Mouse (Mus musculus): ENCODE results near the gene Dtd1. TPM values are rescaled to one million over a fixed set of nuclear protein-coding genes. Genes with fewer than 3 reads are reported as not detected.
"Not testable (repeated sequence)": the region's sequence is repeated elsewhere in the genome, so short reads cannot be mapped to it uniquely, and the experiment has no call there.

The Dtd1 gene
- total RNA-seq (2021): 10 to 100 TPM; 12.1 to 12.5 TPM
- long read RNA-seq, experiment 1, transcript Dtd1-201 (6 exons, 1,350 nt): major isoform, 8 of 9 reads
- long read RNA-seq, experiment 1, partial matches to known transcripts: 0 of 9 reads
- long read RNA-seq, experiment 1, other reads (novel, unspliced or antisense): 1 of 9 reads
- long read RNA-seq, experiment 2, transcript Dtd1-201 (6 exons, 1,350 nt): major isoform, 12 of 14 reads
- long read RNA-seq, experiment 2, partial matches to known transcripts: 0 of 14 reads
- long read RNA-seq, experiment 2, other reads (novel, unspliced or antisense): 2 of 14 reads

GRCm38 (mm10) chr2:144599831-144600687, at the start of gene Dtd1:
TSS of gene Dtd1 (plus strand) at chr2:144599897.
- intact Hi-C loops (cut with DNase I; ENCODE audit: low total_unique reads): no loop called here
- DNase-seq: peak; percentile 86

- intact Hi-C loops (cut with DNase I; ENCODE audit: low total_unique reads): no loop called here
- peak; percentile 27 for DNase-seq
Observed at GRCm38 (mm10) chr2:144550529-144550928, 49.2 kb upstream of the Dtd1 start, which contains the start of gene Rbbp9. TSS of gene Rbbp9 (minus strand) at chr2:144550869.

- no peak for DNase-seq
- intact Hi-C loops (cut with DNase I; ENCODE audit: low total_unique reads): no loop called here
Observed at GRCm38 (mm10) chr2:144553905-144554304, 45.8 kb upstream of the Dtd1 start.

- intact Hi-C loops (cut with DNase I; ENCODE audit: low total_unique reads): no loop called here
- DNase-seq: no peak
Observed at GRCm38 (mm10) chr2:144555286-144555819, 44.3 kb upstream of the Dtd1 start.

- intact Hi-C loops (cut with DNase I; ENCODE audit: low total_unique reads): no loop called here
- peak; percentile 95 for DNase-seq
Observed at GRCm38 (mm10) chr2:144555820-144556552, 43.7 kb upstream of the Dtd1 start, which contains the start of gene Sec23b. TSS of gene Sec23b (plus strand) at chr2:144556229.

- intact Hi-C loops (cut with DNase I; ENCODE audit: low total_unique reads): no loop called here
- DNase-seq: no peak
Observed at GRCm38 (mm10) chr2:144588723-144589122, 11.0 kb upstream of the Dtd1 start.

GRCm38 (mm10) chr2:144593036-144593435, 6.7 kb upstream of the Dtd1 start:
- intact Hi-C loops (cut with DNase I; ENCODE audit: low total_unique reads); DNase-seq: not testable (repeated sequence)

DNA sequence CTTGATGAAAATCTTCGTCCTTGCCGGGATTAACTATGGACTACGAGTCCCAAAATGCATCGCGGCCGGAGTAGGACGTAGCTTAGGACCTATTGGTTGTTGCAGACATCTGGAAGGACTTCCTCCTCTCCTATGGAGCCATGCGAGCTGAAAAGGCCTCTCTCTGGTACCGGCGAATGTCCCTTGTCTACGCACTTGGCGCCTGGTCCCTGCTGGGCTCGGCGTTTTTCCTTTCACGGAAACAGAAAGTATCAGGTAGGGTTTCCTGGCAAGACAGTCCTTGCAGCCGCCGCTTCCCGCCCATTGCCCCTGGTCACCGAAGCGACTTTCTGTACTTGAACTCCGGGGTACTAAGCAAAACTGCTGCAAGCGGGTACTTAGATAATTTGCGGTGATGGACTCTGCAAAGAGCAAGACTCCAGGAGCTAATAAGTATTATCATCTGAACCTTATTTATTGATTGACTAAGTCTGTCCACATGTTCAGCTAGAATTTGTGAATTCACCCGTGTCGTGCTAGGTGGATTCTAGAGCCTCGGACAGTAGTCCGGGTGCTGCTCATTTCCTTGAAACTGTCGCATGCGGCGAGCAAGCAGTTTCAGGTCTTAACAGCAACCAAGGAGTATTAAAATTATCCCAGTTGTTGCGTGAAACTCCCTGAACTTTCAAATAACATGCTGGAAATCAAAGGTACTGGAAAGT, 5.6 kb upstream of the Dtd1 start, which contains the start of gene Smim26:
Gene Smim26, plus strand, starts transcription at position 104 of the 701 bp plus-strand sequence.
- DNase-seq: peak; percentile 75
- intact Hi-C loops (cut with DNase I; ENCODE audit: low total_unique reads): no loop called here

DNA sequence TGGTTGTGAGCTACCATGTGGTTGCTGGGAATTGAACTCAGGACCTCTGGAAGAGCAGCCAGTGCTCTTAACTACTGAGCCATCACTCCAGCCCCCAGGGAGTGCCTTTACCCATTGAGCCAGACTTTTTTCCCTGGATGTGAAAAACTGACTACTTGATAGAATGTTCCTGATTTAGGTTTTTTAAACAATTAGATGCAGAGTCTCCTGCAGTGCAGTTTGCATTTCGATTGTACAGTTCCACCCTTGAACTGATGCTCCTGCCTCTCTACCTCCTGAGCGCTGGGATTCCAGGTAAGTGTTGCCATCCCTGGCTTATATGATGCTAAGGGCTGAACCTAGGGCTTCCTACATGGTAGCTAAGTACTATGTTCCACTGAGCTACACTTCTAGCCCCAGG, 1.7 kb upstream of the Dtd1 start:
- no peak for DNase-seq
- intact Hi-C loops (cut with DNase I; ENCODE audit: low total_unique reads): no loop called here

DNA sequence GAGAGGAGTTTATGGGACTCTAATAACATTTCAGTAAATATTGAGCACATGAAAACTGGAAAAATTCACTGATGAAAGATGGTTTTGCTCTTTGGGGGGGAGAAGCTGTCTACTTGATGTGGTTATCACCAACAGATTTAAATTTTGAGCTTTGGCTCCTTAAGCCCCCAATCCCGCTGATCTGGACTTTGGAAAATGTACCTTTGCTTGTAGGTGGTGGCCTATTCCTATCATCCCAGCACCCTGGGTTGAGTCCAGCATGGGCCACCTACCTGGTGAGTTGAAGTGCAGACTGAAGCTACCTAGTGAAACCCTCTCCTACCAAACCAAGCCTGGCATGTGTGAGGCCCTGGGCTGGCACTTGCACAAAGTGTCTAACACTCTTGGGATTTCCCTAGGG, 1.9 kb downstream of the Dtd1 start:
- no peak for DNase-seq
- intact Hi-C loops (cut with DNase I; ENCODE audit: low total_unique reads): no loop called here

- no peak for DNase-seq
- intact Hi-C loops (cut with DNase I; ENCODE audit: low total_unique reads): no loop called here
Observed at GRCm38 (mm10) chr2:144613956-144614355, 14.3 kb downstream of the Dtd1 start.

- no peak for DNase-seq
Observed at GRCm38 (mm10) chr2:144617074-144617874, 17.6 kb downstream of the Dtd1 start.

DNA sequence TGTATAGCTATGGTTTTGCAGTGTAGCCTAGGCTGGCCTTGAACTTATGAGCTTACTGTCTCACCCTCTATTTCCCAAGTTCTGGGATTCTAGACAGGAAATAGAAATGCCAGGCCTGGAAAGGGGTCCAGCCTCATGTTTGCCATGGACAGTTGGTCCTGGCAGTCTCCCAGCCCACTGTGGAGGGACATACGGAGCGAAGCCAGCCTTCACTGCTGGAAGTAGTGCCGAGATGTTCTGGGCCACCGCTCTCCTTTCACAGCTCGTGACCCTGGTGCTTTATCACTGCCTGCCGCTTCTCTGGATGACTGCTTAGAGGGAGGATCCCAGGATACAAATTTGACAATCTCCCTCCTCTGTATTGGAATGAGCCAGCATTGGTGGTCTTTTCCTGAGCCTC, 21.8 kb downstream of the Dtd1 start:
- intact Hi-C loops (cut with DNase I; ENCODE audit: low total_unique reads): no loop called here

More at GRCm38 (mm10) chr2:144617074-144617874, 17.6 kb downstream of the Dtd1 start:
- intact Hi-C loops (cut with DNase I; ENCODE audit: low total_unique reads): no loop called here

GRCm38 (mm10) chr2:144633551-144633950, 33.9 kb downstream of the Dtd1 start:
- intact Hi-C loops (cut with DNase I; ENCODE audit: low total_unique reads): no loop called here
- no peak for DNase-seq

More for the DNA sequence above, 21.8 kb downstream of the Dtd1 start:
- DNase-seq: no peak

DNA sequence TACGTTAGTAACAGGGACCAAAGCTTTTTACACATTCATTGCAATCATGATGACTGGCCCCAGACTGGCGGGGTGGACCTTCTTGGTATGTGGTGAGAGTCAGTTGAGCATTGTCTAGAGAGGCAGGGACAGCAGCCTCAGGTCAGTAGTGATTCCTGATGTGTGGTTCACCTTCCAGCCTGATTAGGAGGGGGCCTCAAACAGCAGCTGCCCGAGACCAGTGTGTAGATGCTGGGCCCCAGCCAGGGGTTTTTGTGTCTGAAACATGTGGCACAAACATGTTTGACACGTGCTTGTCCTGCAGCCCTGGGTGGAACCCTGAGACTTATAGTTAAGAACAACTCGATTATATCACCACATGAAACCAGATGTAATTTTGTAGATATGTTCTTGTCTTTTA, 34.5 kb downstream of the Dtd1 start:
- intact Hi-C loops (cut with DNase I; ENCODE audit: low total_unique reads): no loop called here
- DNase-seq: peak; percentile 11

DNA sequence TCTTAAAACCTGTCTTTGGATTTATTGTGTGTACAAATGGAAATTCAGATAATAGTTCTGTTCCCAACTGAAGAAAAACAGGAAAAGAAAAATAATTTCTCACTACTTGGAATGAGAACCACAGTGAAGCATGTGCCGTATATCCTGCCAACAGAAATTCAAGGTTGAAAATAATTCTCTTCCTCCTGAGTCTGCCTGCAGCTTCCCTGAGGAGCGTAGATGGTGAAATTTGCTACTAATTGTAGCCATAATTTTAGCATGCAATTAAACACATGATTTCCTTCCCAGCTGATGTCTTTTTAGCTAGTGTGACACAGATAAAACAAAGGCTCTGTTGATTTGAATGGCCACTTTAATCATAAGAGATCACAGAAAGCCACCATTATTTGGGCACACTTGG, 35.0 kb downstream of the Dtd1 start:
- no peak for DNase-seq
- intact Hi-C loops (cut with DNase I; ENCODE audit: low total_unique reads): loop anchor here (5.0 kb wide), 1 partner anchor 233 kb away; no protein-coding TSS in a partner anchor

DNA sequence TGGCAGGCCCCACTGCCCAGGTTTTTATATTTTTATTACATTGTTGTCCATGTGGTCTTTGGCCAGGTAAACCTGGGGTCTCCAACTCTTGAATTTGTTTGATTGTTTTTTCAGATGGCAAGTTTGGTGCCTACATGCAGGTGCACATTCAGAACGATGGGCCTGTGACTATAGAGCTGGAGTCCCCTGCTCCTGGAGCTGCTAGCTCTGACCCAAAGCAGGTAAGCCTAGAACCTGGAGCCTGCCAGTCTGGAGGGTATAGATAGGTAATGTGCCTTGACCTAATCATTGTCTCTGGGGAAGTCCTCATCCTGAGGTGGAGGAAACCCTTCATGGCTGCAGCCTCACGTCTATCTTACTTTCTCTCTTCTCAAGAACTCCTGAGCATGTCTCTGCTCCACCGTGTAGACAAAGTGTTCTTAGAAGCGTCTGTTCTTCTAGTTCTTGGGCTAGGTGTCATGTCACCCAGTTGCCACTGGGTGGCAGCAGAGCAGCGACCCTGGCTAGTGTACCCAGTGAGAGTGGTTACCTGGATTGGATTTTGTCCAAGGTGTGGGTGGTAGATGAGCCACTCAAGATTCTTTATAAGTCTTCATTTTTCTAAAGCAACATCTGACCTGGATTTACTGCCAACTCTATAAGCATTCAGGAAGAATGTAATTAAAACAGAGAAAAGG, 36.1 kb downstream of the Dtd1 start:
- intact Hi-C loops (cut with DNase I; ENCODE audit: low total_unique reads): loop anchor here (5.0 kb wide), 1 partner anchor 232 kb away; no protein-coding TSS in a partner anchor
- DNase-seq: peak; percentile 38

All from gastrocnemius, postnatal 14 days (tissue).